Mouse (Mus musculus): ENCODE measurements around the gene Stk39.

- TF ChIP-seq CTCF (IDR thresholded peaks at IDR 0.05; ENCODE audit: borderline replicate concordance, insufficient read depth, low read length) = no peak
- TF ChIP-seq POLR2A (IDR thresholded peaks at IDR 0.05; ENCODE audit: low read depth, low read length) = no peak
These were observed 252.2 kb downstream of the Stk39 start for GRCm38 (mm10) chr2:68219823-68220222.
